Mouse (Mus musculus) layer of hippocampus, postnatal 14 days (tissue): Measurements from ENCODE around the gene Lrrc4b. TPM values are rescaled to one million over a fixed set of nuclear protein-coding genes. Genes with fewer than 3 reads are reported as not detected.

Source experiments
- microRNA-seq, 2 experiments: library from miRNA; unstranded; fragments of <30 nt; microRNA quantifications; one replicate each; pipeline ENCODE4 v1.2.0; 2021
- total RNA-seq, 2 experiments: library from RNA; stranded (reverse); gene quantifications; 2 replicates each; pipeline ENCODE4 v1.2.3; 2021

Gene Lrrc4b
- total RNA-seq, 2 experiments from 2014 or later = 299 to 301 TPM

Small RNA genes within 50 kb of the gene (microRNA-seq; reads per million reads assigned to microRNA genes)
- 2.9 to 4.0 reads per million in 2 experiments for gene Mir7052

Other genes starting within 250 kb of the Lrrc4b start
- not detected for gene Klk1b24, start 240.8 kb upstream of the Lrrc4b start, total RNA-seq
- not detected for gene Klk1b3, start 230.8 kb upstream of the Lrrc4b start, total RNA-seq
- gene Klk1b4, start 221.6 kb upstream of the Lrrc4b start, total RNA-seq = not detected
- gene Klk1b5, start 213.1 kb upstream of the Lrrc4b start, total RNA-seq = not detected
- gene Klk1, start 203.7 kb upstream of the Lrrc4b start, total RNA-seq = not detected
- gene Gm36864, start 192.8 kb upstream of the Lrrc4b start, total RNA-seq = not detected
- gene 1700028J19Rik, start 182.3 kb upstream of the Lrrc4b start, total RNA-seq = 1 to 10 TPM; 1.4 to 1.5 TPM
- gene 2410002F23Rik, start 182.3 kb upstream of the Lrrc4b start, total RNA-seq = 100 to 1,000 TPM in 1 of 2 experiments, 10 to 100 TPM in 1; 83.1 to 105 TPM
- not detected for gene Acp4, start 171.6 kb upstream of the Lrrc4b start, total RNA-seq
- not detected for gene Gm15517, start 167.6 kb upstream of the Lrrc4b start, total RNA-seq
- gene Clec11a, start 122.1 kb upstream of the Lrrc4b start, total RNA-seq = 1 to 10 TPM; 2.5 to 2.8 TPM
- gene Shank1, start 118.8 kb upstream of the Lrrc4b start, total RNA-seq = 100 to 1,000 TPM; 566 to 582 TPM
- 10 to 100 TPM; 95.5 to 98.4 TPM for gene Syt3, start 44.9 kb upstream of the Lrrc4b start, total RNA-seq
- 1 to 10 TPM; 2.3 TPM for gene 1700008O03Rik, start 43.2 kb upstream of the Lrrc4b start, total RNA-seq
- 10 to 100 TPM; 15.0 to 15.4 TPM for gene Aspdh, start 36.4 kb downstream of the Lrrc4b start, total RNA-seq
- gene Josd2, start 39.0 kb downstream of the Lrrc4b start, total RNA-seq = 10 to 100 TPM; 60.7 to 64.3 TPM
- gene Emc10, start 67.5 kb downstream of the Lrrc4b start, total RNA-seq = 100 to 1,000 TPM; 163 to 173 TPM
- gene Fam71e1, start 67.6 kb downstream of the Lrrc4b start, total RNA-seq = 10 to 100 TPM; 29.8 to 48.4 TPM
- under 1 TPM in 1 of 2 experiments, not detected in 1; 0.10 TPM for gene Mybpc2, start 95.6 kb downstream of the Lrrc4b start, total RNA-seq
- gene Spib, start 103.1 kb downstream of the Lrrc4b start, total RNA-seq = not detected
- 1 to 10 TPM; 5.8 to 8.8 TPM for gene Pold1, start 119.8 kb downstream of the Lrrc4b start, total RNA-seq
- gene Nr1h2, start 124.9 kb downstream of the Lrrc4b start, total RNA-seq = 10 to 100 TPM; 58.7 to 63.2 TPM
- under 1 TPM in 1 of 2 experiments, not detected in 1; 0.30 TPM for gene Napsa, start 143.4 kb downstream of the Lrrc4b start, total RNA-seq
- 100 to 1,000 TPM; 146 to 149 TPM for gene Kcnc3, start 161.6 kb downstream of the Lrrc4b start, total RNA-seq
- gene Myh14, start 241.8 kb downstream of the Lrrc4b start, total RNA-seq = 10 to 100 TPM; 20.9 to 24.6 TPM